Mouse (Mus musculus): ENCODE data around the gene Tomm20.

The Tomm20 gene

GRCm38 (mm10) chr8:126961516-126961915, 15.9 kb upstream of the Tomm20 start:
- no peak for DNase-seq (ENCODE audit: low spot score)

GRCm38 (mm10) chr8:126951900-126952636, 6.4 kb upstream of the Tomm20 start:
- no peak for DNase-seq (ENCODE audit: low spot score)

- no peak for DNase-seq (ENCODE audit: low spot score)
These were observed 3.9 kb upstream of the Tomm20 start for GRCm38 (mm10) chr8:126949527-126949926.

GRCm38 (mm10) chr8:126946444-126946843, 800 bp upstream of the Tomm20 start:
- DNase-seq (ENCODE audit: low spot score): no peak

- DNase-seq (ENCODE audit: low spot score): peak; percentile 73
These were observed 608 bp downstream of the Tomm20 start for GRCm38 (mm10) chr8:126944781-126945691.

- no peak for DNase-seq (ENCODE audit: low spot score)
These were observed 2.1 kb downstream of the Tomm20 start for GRCm38 (mm10) chr8:126943565-126943964.

- no peak for DNase-seq (ENCODE audit: low spot score)
These were observed 8.3 kb downstream of the Tomm20 start for GRCm38 (mm10) chr8:126937337-126937736.

- DNase-seq (ENCODE audit: low spot score): no peak
These were observed 9.7 kb downstream of the Tomm20 start for GRCm38 (mm10) chr8:126935932-126936331.

GRCm38 (mm10) chr8:126935387-126935786, 10.3 kb downstream of the Tomm20 start:
- DNase-seq (ENCODE audit: low spot score): no peak

- no peak for DNase-seq (ENCODE audit: low spot score)
These were observed 13.0 kb downstream of the Tomm20 start for GRCm38 (mm10) chr8:126932656-126933055.

- no peak for DNase-seq (ENCODE audit: low spot score)
These were observed 13.4 kb downstream of the Tomm20 start for GRCm38 (mm10) chr8:126932249-126932648.

- DNase-seq (ENCODE audit: low spot score): no peak
These were observed 13.9 kb downstream of the Tomm20 start for GRCm38 (mm10) chr8:126931720-126932119.

GRCm38 (mm10) chr8:126929607-126930161, 16.0 kb downstream of the Tomm20 start:
- peak; percentile 49 for DNase-seq (ENCODE audit: low spot score)

- no peak for DNase-seq (ENCODE audit: low spot score)
These were observed 16.7 kb downstream of the Tomm20 start for GRCm38 (mm10) chr8:126928755-126929505.

GRCm38 (mm10) chr8:126928028-126928427, 17.6 kb downstream of the Tomm20 start:
- DNase-seq (ENCODE audit: low spot score): no peak

- no peak for DNase-seq (ENCODE audit: low spot score)
These were observed 18.6 kb downstream of the Tomm20 start for GRCm38 (mm10) chr8:126927058-126927457.

- DNase-seq (ENCODE audit: low spot score): no peak
These were observed 22.7 kb downstream of the Tomm20 start for GRCm38 (mm10) chr8:126922981-126923380.

GRCm38 (mm10) chr8:126921432-126921831, 24.2 kb downstream of the Tomm20 start:
- DNase-seq (ENCODE audit: low spot score): no peak

GRCm38 (mm10) chr8:126920845-126921244, 24.8 kb downstream of the Tomm20 start:
- peak; percentile 46 for DNase-seq (ENCODE audit: low spot score)

GRCm38 (mm10) chr8:126920386-126920785, 25.3 kb downstream of the Tomm20 start:
- DNase-seq (ENCODE audit: low spot score): no peak

GRCm38 (mm10) chr8:126919703-126920102, 25.9 kb downstream of the Tomm20 start:
- no peak for DNase-seq (ENCODE audit: low spot score)

GRCm38 (mm10) chr8:126919255-126919654, 26.4 kb downstream of the Tomm20 start:
- no peak for DNase-seq (ENCODE audit: low spot score)
